Mouse (Mus musculus): ENCODE results near the gene Efcab2.

DNA sequence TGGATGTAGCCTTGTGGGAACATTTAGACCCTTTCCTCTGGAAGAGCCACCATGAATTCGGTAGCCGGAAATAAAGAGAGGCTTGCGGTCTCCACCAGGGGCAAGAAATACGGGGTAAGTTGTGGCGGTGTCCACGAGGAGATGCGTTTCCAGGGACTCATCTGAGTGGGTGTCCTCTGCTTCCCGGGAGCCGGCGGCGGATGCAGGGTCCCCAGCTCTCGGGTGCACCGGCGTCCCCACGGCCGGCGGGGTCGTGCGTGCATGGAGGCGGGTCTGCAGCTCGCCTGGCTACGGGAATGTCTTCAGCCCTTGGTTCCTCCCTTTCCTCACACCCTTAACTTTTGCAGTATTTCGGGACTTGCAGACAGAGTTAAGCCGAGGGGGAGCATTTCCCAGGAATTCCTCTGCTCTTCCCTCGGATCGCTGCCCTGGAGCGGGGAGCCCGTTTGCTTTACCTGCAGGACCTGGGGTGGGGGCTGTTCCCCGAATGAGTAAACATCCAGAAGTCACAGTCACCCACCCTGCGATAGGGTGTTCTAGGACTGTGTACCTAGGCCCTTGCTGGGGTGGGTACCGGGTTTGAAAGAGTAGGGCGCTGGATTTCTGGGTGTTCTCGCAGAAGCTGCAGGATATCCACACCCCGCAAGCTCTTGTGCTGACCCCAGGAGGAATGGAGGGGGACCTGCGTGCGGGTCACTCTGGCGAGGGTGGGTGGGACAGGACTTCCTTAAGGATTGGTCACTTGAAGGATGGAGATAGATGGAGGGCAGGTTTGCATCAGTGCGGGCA lies 123.8 kb downstream of the Efcab2 start:
- TF ChIP-seq CTCF (IDR thresholded peaks at IDR 0.05; ENCODE audit: low read depth) (no peak), EP300 (IDR thresholded peaks at IDR 0.05; ENCODE audit: low read depth) (no peak)

Measured in liver, postnatal 0 days (tissue).